Mouse (Mus musculus): Measurements from ENCODE around the gene Arhgef3.

Gene Arhgef3

DNA sequence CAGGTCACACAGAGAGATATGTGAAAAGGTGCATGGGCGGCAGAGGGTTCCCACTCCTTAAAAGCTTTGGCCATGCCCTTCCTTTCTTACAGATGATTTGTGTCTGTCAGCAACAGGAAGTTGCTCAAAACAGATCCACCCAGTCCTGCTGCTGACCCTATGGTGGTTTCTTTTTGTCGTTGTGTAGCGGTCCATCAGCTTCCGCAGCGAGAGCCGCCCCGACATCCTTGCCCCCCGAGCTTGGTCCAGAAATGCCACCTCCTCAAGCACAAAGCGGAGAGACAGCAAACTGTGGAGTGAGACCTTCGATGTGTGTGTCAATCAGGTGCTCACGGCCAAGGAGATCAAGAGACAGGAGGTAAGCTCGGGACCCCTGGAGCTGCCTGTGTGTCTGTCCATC lies 264.7 kb downstream of the Arhgef3 start:
- no peak for DNase-seq (ENCODE audit: low spot score)

DNA sequence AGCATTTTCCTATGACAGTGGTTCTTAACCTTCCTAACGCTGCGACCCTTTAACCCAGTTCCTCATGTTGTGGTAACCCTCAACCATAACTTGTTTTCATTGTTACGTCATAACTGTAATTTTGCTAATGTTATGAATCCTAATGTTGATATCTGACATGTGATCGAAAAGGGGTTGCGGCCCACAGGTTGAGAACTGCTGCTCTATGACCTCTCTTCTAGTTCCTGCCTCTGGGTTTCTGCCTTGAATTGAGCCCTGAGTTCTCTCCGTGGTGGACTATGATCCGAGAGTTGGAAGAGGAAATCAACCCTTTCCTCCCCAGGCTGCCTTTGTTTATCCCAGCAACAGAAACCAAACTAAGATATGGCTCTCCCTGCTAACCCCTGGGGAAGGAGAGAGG lies 266.8 kb downstream of the Arhgef3 start:
- no peak for DNase-seq (ENCODE audit: low spot score)

DNA sequence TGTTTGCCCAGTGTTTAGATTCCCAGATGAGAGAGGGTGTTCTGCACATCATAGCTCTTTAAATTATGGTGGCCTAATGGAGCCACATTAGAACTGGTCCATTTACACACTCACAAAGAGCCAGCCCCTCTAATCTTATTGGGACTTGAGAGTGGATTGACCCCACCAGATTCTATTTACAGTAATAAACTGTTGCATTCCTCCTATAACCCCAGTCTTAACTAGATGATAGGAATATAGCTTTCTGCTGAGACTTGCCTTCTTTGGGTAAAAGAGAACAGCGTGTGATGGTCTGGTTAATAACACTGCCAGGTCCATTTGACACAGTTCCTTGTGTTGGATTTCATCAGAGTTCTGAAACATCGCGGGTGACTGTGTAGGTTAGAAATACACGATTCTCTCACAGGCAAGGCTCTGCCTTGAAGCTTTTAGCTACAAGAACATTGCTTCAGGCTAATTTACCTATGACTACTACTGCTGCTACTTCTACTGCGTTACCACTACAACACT lies 268.7 kb downstream of the Arhgef3 start:
- DNase-seq (ENCODE audit: low spot score) = no peak

DNA sequence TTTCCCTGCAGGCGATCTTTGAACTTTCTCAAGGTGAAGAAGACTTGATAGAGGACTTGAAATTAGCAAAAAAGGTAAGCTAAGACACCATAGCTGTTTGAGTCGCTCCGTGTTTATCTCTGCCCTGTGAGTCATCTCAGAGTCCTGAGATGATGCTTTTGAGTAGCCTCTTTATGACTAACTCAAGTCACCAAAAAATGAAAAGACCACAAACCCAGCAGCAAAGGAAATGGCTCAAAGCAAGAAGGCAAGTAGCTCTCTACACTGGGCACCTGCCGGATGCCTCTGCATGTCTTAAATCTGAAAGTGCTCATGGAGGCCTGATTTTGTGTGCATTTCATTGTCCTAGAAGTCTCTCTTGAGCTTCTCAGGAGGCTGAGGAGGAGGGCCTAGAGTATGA lies 269.4 kb downstream of the Arhgef3 start:
- DNase-seq (ENCODE audit: low spot score) = no peak

DNA sequence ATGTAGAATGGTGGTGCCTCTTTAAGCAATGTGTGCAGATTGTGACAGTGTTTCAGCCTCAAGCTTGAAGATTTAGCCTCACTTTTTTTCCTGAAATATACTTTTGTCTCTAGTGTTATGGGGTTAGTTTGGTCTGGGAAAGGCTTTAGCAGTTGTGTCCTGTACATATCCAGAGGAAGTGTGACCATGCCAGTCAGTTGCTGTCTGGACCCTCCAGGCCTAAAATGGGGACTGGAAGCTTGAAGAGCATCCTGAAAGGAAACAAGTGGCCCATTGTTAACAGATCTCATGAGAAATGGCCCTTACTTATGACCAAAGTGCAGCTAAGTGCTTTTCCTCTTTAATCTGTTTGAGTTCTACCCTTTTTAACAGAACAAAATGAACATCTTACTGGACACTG lies 273.9 kb downstream of the Arhgef3 start:
- DNase-seq (ENCODE audit: low spot score) = no peak

DNA sequence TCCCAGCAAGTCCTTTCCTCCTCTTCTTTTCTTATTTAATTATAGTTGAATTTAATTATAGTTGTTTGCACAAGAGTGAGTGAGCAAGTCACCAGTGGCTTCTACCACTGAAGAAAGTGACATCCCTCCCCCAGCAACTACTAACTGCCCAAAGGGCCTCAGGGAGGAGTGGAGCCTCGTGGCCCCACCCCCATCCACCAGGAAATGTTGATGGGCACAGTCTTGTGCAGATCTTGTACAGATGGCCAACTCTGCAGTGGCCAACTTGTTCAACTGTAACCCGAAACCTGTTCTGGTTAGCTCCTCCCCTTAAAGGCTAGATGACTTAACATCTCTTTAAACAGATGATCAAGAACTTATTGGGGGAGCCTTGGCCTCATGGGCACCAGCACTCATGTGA lies 275.0 kb downstream of the Arhgef3 start:
- no peak for DNase-seq (ENCODE audit: low spot score)

DNA sequence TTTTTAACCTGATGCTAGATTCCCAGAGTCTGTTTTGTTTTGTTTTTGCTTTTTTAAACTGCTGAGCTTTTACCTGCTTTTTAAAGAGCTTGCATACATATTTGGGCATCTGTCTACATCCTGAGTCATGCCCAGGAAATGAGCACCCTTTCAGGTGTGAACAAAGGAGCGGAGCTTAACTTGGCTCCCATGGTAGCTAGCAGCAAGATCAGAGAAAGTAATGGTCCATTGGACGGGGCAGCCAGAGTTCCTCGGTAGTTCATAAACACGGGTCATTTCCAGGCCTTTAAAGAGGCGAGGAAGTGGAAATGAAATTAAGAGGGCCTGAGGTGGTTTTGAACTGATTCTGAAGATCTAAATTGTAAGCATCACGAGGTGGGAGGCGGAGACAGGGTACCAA lies 276.0 kb downstream of the Arhgef3 start:
- DNase-seq (ENCODE audit: low spot score) = no peak

DNA sequence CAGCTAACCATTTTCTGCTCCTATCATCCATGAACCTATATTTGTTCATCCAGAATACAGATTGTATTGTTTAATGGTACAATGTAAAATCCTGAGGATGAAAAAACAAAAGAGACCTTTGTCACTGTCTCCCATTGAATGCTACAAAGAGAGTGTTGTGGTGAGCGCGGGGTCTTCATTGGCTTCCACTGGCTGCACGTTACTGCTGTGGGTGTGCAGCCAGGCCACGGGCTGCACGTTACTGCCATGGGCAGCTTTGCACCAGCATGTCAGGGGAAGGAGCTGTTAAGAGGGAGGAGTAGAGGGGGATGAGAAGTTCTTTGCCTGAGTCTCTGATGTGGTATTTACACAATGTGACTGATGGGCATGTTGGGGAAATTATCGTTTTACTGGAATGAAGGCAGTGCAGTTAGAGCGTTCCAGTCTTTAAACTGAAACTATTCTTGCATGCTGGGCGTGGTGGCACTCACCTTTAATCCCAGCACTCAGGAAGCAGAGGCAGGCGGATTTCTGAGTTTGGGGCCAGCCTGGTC lies 277.1 kb downstream of the Arhgef3 start:
- no peak for DNase-seq (ENCODE audit: low spot score)

DNA sequence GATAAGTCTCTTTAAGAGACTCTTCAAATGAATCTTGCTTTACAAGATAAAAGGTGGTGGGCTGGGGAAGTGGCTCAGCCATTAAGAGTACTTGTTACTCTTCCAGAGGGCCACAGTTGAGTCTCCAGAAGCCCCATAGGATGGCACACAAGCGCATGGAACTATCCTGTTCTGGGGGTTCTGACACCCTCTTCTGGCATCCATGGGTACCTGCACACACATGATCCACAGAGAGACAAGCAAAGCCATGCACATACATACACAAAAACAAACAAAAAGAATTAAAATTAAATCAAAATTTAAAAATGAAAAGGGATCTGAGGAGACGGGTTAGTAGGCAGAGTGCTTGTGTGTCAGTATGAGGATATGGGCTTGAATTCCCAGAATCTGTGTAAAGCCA lies 278.0 kb downstream of the Arhgef3 start:
- no peak for DNase-seq (ENCODE audit: low spot score)

DNA sequence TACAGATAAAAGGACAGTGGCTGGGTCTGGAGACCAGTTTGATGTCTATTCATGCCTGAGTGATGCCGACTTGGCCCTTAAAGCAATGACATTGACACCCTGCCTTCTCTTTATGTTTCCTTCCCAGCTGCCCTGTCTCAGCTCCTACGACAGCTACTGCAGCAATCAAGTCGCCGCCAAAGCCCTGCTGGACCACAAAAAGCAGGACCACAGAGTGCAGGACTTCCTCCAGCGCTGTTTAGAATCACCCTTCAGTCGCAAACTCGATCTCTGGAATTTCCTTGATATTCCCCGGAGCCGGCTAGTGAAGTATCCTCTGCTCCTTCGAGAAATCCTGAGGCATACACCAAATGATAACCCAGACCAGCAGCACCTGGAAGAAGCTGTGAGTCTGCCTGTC lies 279.1 kb downstream of the Arhgef3 start:
- DNase-seq (ENCODE audit: low spot score) = no peak

DNA sequence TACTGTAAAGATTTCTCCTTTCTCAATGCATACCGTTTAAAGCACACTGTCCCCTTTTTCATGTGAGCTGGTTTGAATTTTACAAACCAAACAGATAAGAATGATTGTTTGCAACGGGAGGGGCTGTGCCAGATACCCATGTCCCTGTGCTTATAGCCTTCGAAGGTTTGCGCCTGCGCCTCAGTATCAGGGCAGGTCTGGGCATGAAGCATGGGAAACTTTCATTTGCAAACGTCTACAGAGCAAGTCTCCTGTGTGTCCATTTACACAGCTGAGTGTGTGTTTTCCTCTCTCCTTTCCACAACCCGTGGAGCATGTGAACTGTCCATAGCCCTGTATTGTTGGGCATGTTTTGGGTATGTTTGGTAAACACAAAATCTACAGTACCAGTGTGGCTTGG lies 281.7 kb downstream of the Arhgef3 start:
- DNase-seq (ENCODE audit: low spot score) = no peak

DNA sequence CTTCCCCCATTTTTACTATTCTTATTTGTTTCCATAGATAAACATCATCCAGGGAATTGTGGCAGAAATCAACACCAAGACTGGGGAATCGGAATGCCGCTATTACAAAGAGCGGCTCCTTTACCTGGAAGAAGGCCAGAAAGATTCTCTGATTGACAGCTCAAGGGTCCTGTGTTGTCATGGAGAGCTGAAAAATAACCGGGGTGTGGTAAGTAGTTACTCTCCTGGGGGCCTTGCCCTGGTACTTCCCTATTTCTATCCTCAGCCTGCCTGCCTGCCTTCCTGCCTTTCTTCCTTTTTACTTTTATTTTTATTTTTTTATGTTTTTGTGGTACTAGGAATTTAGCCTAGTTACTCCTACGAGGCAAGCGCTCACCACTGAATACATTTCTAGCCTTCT lies 282.8 kb downstream of the Arhgef3 start:
- no peak for DNase-seq (ENCODE audit: low spot score)

DNA sequence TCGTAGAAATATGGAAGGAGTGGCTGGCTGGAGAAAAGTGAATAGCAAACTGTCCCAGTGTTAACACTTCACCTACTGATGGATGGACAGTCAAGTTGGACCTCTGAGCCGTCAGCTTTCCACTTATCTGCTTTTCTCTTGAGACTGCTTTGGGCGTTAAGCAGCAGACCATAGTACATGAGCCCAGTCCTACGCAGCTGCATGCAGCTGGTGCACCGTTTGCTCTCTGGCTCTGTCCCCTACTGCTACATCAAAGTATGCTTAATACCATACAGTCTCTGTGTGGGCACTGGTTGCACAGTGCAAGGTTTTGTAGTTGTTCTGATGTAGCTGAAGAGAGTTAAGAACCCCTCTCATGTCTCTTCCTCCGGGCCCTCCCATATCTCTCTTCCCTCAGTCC lies 285.8 kb downstream of the Arhgef3 start:
- DNase-seq (ENCODE audit: low spot score) = no peak

DNA sequence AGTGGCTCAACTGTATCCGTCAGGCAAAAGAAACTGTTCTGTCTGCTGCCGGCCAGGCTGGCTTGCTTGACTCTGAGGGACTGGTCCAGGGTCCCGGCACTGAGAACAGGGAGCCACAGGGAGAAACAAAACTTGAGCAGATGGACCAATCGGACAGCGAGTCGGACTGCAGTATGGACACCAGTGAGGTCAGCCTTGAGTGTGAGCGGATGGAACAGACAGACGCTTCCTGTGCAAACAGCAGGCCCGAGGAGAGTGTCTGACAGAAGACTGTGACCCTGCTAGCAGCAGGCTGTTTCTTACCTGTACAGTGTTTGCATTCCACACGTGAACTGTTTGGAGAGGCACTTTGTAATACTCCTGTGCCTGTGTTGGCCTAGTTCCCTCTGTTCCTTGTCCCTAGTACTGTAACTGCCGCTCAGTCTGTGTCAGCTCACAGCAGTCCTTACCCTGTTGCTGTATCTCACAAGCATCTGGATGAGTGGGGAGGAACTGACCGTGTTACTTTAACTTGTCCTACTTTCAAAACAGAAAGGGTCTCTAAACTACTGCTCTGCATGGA lies 287.1 kb downstream of the Arhgef3 start:
- no peak for DNase-seq (ENCODE audit: low spot score)

DNA sequence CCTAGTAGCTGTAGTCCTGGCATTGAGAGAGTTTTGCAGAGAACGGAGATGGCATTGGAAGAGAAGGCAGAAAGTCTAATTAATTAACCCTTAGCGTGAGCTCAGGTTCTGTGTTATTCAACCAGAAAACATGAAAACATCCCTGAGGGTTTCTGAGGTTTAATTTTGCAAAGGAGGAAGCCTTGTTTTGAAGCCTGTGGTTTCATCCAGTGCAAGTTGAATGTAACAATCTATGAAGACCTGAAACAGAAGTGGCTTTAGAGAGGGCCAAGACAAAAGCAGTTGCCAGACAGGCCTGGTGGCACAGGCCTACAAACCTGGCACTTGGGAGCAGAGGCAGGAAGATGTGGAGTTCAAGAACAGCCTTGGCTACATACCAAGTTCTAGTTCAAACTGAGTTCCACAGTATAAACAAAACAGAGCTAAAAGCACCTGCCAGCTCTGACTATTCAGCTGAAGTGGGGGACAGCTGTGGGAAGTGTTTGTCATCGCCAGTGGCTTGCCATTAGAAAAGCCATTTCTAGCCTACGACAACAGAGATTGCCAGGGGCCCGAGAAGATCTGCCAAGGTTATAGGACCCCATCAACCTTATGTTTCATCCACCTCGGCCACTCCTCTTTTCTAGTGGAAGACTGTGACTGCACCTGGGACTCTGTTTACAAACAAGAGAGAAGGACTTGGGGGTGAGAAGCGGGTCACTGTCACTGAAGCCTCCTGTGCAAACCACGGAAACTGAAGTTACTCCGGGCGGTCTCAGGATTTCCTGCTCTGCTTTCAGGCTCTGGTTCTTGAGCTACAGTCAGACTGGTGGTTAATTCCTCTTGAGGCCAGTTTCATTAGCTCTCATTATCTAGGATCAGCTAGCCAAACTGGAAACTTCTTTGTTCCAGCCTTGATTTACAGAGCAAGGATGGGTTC lies 287.9 kb downstream of the Arhgef3 start:
- DNase-seq (ENCODE audit: low spot score) = no peak

DNA sequence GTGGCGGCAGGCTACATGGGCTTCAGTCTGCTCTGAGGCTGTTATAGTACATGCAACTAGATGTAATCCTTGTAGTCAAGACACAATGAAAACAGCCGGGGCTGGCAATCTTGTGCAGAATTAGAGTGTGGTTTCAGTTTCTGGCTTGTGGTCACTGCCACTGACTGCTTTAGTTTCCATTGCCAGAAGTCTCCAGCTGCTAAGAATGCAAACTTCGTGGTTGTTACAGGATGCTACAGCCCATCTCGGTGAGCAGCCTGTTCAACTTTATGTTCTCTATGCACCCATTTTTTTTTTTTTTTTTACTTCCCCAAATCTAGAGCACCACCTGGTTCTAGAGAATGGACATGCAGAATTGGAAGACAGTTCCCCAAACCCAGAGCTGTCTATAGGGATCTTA lies 290.8 kb downstream of the Arhgef3 start:
- no peak for DNase-seq (ENCODE audit: low spot score)

DNA sequence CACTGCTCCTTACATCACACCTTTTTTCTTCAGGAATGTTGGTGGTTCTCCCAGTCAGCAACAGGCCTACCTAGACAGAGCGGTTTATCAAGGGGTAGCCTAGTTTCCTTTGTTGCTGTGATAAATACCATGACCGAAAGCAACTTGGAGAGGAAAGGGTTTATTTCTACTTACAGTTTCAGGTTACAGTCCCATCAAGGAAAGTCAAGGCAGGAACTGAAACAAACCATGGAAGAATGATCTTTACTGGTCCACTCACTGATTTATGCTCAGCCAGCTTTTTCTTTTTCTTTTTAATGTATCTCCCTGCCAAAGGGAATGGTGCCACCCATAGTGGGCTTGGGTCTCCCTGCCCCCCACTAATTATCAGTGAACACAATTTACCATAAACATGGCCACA lies 291.2 kb downstream of the Arhgef3 start:
- DNase-seq (ENCODE audit: low spot score) = no peak

DNA sequence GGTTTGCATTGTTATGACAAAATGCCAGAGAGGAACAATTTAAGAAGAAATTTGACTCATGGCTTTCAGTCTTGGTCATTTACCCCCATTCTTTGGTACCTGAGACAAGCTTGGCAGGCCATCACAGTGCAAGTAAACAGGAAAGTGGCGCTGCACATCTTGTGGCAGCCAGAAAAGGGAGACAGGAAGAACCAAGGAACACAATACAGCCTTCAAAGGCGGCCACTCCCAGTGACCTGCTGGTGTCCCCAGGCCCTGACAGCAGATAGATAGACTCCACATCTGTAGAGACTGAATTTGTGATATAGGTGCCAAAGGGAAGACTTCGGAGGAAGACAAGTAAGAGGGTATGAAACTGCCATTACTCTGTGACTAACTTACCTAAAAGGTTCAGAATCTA lies 293.5 kb downstream of the Arhgef3 start:
- DNase-seq (ENCODE audit: low spot score) = no peak

DNA sequence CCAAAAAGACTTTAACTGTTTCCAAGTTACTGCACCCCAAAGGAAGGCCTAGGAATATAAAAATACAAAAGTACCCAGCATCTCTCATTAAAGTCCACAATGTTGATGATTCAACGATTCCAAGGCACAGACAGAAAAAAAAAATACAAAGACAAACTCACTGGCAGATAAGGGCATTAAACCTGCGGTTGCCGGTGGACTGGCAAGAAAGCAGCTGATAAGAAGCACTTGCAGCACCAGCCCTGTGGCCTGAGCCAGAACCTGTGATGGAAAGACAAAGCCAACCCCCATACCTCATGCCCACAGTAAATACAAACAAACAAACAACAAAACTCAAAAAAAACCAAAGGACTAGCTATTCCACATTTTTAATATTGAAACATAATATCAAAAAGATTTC lies 295.0 kb downstream of the Arhgef3 start:
- DNase-seq (ENCODE audit: low spot score) = no peak

DNA sequence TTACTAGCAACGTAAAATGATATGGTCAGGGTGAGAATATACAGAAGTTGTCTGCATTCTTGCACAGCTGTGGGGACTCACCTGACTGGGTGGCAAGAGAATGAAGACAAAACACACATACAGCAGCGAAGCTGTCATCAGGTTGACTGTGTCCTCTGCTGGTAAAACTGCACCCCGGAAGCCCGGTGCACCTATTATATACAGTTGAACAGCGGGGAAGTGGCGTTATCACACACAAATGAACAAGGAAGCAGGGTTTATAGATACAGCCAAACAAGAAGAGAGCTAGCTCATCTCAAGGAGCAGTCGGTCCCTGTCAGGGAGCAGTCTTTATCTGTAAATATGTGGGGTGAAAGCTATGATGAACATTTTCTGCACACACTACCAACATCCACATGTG lies 296.8 kb downstream of the Arhgef3 start:
- no peak for DNase-seq (ENCODE audit: low spot score)

DNA sequence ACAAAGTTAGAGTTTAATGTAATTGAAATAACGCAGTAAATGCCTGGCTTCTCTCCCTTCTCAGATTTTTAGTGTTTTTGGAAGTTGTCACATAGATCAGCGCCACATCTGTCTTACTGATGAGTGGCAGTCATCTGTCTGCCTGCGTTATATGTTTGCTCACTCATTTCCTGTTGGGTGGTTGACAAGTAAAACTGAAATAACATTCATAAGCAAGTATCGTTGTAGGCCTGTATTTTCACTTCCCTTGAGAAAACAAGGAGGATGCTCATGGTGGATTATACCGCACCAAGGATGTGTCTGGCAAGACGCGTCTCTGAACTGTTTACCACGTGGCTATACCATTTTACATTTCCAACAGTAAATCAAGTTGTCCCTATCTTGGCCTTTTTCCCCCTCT lies 298.0 kb downstream of the Arhgef3 start:
- no peak for DNase-seq (ENCODE audit: low spot score)

DNA sequence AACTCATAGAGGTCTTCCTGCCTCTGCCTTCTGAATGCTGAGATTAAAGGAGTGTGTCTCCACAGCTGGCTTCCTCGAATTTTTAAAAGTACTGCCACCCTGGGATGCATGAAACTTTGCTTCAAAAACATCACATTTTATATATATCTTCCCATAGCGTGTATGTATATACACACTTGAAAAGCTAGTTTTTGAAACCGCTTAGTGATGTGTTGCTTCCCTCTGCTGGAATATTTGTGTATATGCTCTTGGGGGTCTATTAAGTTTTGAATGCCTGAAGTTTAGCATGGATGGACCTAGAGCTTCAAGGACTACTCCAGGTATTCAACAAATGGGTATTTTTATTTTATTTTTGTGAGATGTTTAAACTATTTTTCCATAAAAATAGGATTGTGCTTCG lies 299.3 kb downstream of the Arhgef3 start:
- DNase-seq (ENCODE audit: low spot score) = peak; percentile 57

DNA sequence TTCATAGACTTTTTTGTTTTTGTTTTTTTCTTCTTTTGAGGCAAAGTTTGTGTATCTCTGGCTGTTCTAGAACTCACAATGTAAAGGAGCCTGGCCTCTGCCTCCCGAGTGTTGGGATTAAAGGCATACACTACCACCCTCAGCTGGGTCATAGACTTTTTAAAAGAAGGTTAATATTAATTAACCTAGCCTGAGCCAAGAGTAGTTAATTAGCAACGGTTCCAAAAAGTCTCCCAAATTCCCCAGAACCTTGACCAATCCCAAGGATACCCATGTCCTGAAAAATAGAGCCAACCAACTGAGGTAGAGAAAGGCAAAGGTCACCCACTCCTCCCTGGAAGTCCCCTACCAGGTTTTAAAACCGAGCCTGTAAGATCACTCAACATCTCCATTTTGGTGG lies 306.1 kb downstream of the Arhgef3 start:
- no peak for DNase-seq (ENCODE audit: low spot score)
